Mouse (Mus musculus) heart, adult 2 months (tissue): ENCODE results near the gene Ddx41. TPM values are rescaled to one million over a fixed set of nuclear protein-coding genes. Genes with fewer than 3 reads are reported as not detected.

Experiments
- DNase-seq, 2 experiments: peaks; one replicate each; pipeline ENCODE4 v3.0.0; 2021
- H3K27ac ChIP-seq: fragments of 200-600 bp; 2 replicates; pipeline ENCODE4 v1.8.1; 2022
- H3K27me3 ChIP-seq: fragments of 200-500 bp; 2 replicates; pipeline ENCODE4 v1.6.1; 2012; ENCODE audit warnings: mild to moderate bottlenecking, low read length, inconsistent platforms, mixed read lengths; ENCODE audit not compliant: control insufficient read depth, insufficient read depth
- H3K36me3 ChIP-seq: fragments of 200-500 bp; 2 replicates; pipeline ENCODE4 v1.6.1; 2012; ENCODE audit warnings: low read length, inconsistent platforms; ENCODE audit not compliant: control insufficient read depth, insufficient read depth
- H3K4me1 ChIP-seq: fragments of 200-500 bp; 2 replicates; pipeline ENCODE4 v1.6.1; 2011; ENCODE audit warnings: low read length; ENCODE audit not compliant: control insufficient read depth, insufficient read depth
- H3K4me3 ChIP-seq: fragments of 200-600 bp; 2 replicates; pipeline ENCODE4 v1.8.1; 2022
- H3K79me2 ChIP-seq: fragments of 200-500 bp; replicated peaks from 2 replicates; pipeline ENCODE4 v1.6.1; 2012; ENCODE audit warnings: mild to moderate bottlenecking, inconsistent platforms, low read length, moderate library complexity, mixed read lengths; ENCODE audit not compliant: control insufficient read depth, insufficient read depth
- H3K9ac ChIP-seq: fragments of 200-500 bp; 2 replicates; pipeline ENCODE4 v1.6.1; 2012; ENCODE audit warnings: low read depth, mild to moderate bottlenecking, control low read depth, inconsistent platforms, low read length, mixed read lengths
- CTCF ChIP-seq: fragments of 200-600 bp; IDR thresholded peaks from 2 replicates; pipeline ENCODE4 v1.8.1; 2022; ENCODE audit warnings: antibody characterized with exemption, mild to moderate bottlenecking, moderate library complexity
- EP300 ChIP-seq: fragments of 200-500 bp; IDR thresholded peaks from 2 replicates; pipeline ENCODE4 v1.6.1; 2011; ENCODE audit warnings: low read depth, low read length, control low read depth; ENCODE audit not compliant: insufficient read depth
- POLR2A ChIP-seq: fragments of 200-500 bp; IDR thresholded peaks from 2 replicates; pipeline ENCODE4 v1.6.1; 2011; ENCODE audit warnings: mild to moderate bottlenecking, low read depth, low read length, control low read depth; ENCODE audit not compliant: insufficient read depth
- WGBS: fragments of 180-500 bp; shearing (Covaris S2); methylation state at CpG from one replicate; pipeline ENCODE4 v1.1.7; 2018; 5-methylcytosine and 5-hydroxymethylcytosine counted together
- intact Hi-C: fragments of 180-260 bp; cut with DNase I; formaldehyde crosslinking; loops from one replicate; pipeline ENCODE4 v1.15.1; 2025
- microRNA-seq, 2 experiments: library from miRNA; unstranded; fragments of <30 nt; microRNA quantifications; one replicate each; pipeline ENCODE4 v1.2.0; 2021
- polyA plus RNA-seq: library from polyadenylated mRNA; depleted of rRNA; stranded (reverse); fragments of >200 nt; gene quantifications from 2 replicates; pipeline ENCODE4 v1.2.3, GENCODE M21; 2012; rRNA removed
- total RNA-seq, 2 experiments: library from RNA; stranded (reverse); gene quantifications; 2 replicates each; pipeline ENCODE4 v1.2.3; 2021

Ddx41 gene
- total and polyA plus RNA-seq, 3 experiments: 13.0 to 21.1 (median 13.9) TPM

DNA sequence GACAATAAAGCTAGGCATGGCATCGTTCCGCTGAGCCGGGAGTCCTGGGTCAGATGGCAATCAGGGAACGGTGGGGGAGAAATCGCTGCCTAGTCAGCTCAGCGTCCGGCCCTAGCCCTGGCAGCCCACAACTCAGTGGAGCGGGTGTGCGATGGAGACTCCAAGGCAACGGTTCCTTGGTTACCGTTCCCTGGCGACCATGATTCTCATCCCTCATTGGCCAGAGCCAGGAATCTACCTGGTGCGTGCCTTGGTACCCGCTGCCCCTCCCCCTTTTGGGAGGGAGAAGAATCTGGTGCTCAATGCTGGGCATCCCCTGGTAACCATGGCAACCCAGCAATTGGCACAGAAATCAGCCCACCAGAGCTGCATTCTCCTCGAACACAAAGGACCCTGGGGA lies 52.9 kb downstream of the Ddx41 start:
- TF ChIP-seq CTCF: no peak
- TF ChIP-seq POLR2A: no peak
- no peak for TF ChIP-seq EP300
- Histone ChIP-seq H3K4me1 (peaks cover 5% of the 10 kb centered on the region), H3K27me3 (no peaks in the 10 kb centered on the region)

DNA sequence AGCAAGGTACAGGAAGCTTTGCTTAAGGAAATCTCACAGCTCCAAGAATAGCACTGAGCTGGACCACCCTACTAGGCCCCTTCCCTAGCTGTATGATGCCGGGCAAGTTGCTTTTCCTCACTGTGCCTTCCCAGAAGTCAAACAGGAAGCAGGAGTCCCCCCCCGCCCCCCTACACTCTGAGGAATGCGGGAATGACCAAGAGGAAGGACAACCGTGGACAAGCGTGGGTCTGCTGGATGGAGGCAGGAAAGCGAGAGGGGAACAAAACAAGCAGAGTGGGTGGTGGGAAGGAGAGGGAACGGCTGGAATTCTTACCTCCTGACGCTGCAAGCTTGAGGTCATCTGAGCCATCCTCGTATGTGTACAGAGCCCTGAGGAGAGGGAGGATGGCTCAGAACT lies 53.4 kb downstream of the Ddx41 start:
- Histone ChIP-seq H3K27ac (peak overlapping the region; percentile 41), H3K4me3 (no peak overlapping the region)

More for the DNA sequence above, 52.9 kb downstream of the Ddx41 start:
- WGBS: 47% methylated on average over 15 of the region's 15 CpGs
- intact Hi-C loops: no loop called here
- H3K36me3 ChIP-seq: no peaks in the 10 kb centered on the region
- DNase-seq: peak in 1 of 2 experiments; percentile 30
- H3K9ac ChIP-seq: no peak overlapping the region
- H3K4me3 ChIP-seq: no peak overlapping the region
- H3K27ac ChIP-seq: no peak overlapping the region
- H3K79me2 ChIP-seq: no peaks in the 10 kb centered on the region

DNA sequence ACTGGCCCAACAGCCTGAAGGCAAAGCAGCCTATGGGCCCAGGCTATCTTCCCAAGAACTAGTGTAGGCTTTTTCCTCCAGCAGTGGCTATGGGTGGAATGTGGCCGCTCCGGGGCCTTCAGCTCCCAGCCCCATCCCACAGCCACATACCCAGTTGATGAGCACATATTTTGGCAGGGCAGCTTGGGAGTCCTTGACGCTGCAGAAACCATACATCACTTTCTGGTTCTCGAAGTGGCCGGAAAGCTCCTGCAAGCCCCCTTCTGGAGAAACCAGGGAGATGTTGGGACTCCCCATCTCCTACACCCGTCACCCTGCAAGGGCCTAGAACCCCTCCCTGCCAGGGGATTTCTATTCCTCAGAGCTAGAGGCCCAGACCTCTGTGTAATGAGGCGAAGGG lies 53.9 kb downstream of the Ddx41 start:
- Histone ChIP-seq H3K36me3 (no peaks in the 10 kb centered on the region), H3K9ac (no peak overlapping the region), H3K4me1 (peaks cover 6% of the 10 kb centered on the region), H3K27ac (peak overlapping the region; percentile 41), H3K79me2 (no peaks in the 10 kb centered on the region), H3K4me3 (no peak overlapping the region), H3K27me3 (no peaks in the 10 kb centered on the region)
- 60% methylated on average over 7 of the region's 7 CpGs for WGBS
- intact Hi-C loops: no loop called here
- TF ChIP-seq CTCF (peak; percentile 24; the same call in 1 of the 2 replicates), POLR2A (no peak)
- peak in 1 of 2 experiments; percentile 34 for DNase-seq

More for the DNA sequence above, 53.4 kb downstream of the Ddx41 start:
- no peaks in the 10 kb centered on the region for H3K79me2 ChIP-seq
- peaks cover 6% of the 10 kb centered on the region for H3K4me1 ChIP-seq
- TF ChIP-seq POLR2A (no peak), CTCF (no peak), EP300 (no peak)
- no peaks in the 10 kb centered on the region for H3K27me3 ChIP-seq
- 31% methylated on average over 9 of the region's 9 CpGs for WGBS
- DNase-seq: no peak
- H3K36me3 ChIP-seq: no peaks in the 10 kb centered on the region
- intact Hi-C loops: no loop called here
- no peak overlapping the region for H3K9ac ChIP-seq

Small RNA genes lying within 50 kb of the gene (microRNA-seq; reads per million reads assigned to microRNA genes)
- 0.56 to 1.2 reads per million in 2 experiments for gene Mir6945

Other genes with a start within 250 kb of the Ddx41 start
- gene Prelid1, start 216.2 kb downstream of the Ddx41 start, total RNA-seq: 10 to 100 TPM; 37.4 to 40.8 TPM
- 67.4 and 70.1 TPM in 2 replicates for gene Prelid1, start 216.2 kb downstream of the Ddx41 start, polyA plus RNA-seq
- gene Rab24, start 214.7 kb downstream of the Ddx41 start, total RNA-seq: 10 to 100 TPM; 29.1 to 37.2 TPM
- gene Rab24, start 214.7 kb downstream of the Ddx41 start, polyA plus RNA-seq: 60.6 and 68.9 TPM in 2 replicates
- gene Mxd3, start 206.8 kb downstream of the Ddx41 start, total RNA-seq: not detected
- gene Mxd3, start 206.8 kb downstream of the Ddx41 start, polyA plus RNA-seq: 0.21 and 0.53 TPM in 2 replicates
- gene Lman2, start 173.9 kb downstream of the Ddx41 start, total RNA-seq: 10 to 100 TPM; 50.5 to 52.2 TPM
- gene Lman2, start 173.9 kb downstream of the Ddx41 start, polyA plus RNA-seq: 52.6 and 83.6 TPM in 2 replicates
- gene Rgs14, start 166.9 kb downstream of the Ddx41 start, total RNA-seq: under 1 TPM; 0.23 to 0.73 TPM
- gene Rgs14, start 166.9 kb downstream of the Ddx41 start, polyA plus RNA-seq: 0.97 and 1.9 TPM in 2 replicates
- not detected for gene Slc34a1, start 138.5 kb downstream of the Ddx41 start, total RNA-seq
- 0.16 and 0.18 TPM in 2 replicates for gene Slc34a1, start 138.5 kb downstream of the Ddx41 start, polyA plus RNA-seq
- not detected for gene Pfn3, start 121.4 kb downstream of the Ddx41 start, total RNA-seq
- not detected in 2 replicates for gene Pfn3, start 121.4 kb downstream of the Ddx41 start, polyA plus RNA-seq
- gene F12, start 109.9 kb downstream of the Ddx41 start, total RNA-seq: not detected
- 0.23 TPM in 1 of 2 replicates, not detected in the other for gene F12, start 109.9 kb downstream of the Ddx41 start, polyA plus RNA-seq
- 10 to 100 TPM; 17.1 to 19.5 TPM for gene Grk6, start 91.6 kb downstream of the Ddx41 start, total RNA-seq
- 22.5 and 29.0 TPM in 2 replicates for gene Grk6, start 91.6 kb downstream of the Ddx41 start, polyA plus RNA-seq
- gene Prr7, start 72.4 kb downstream of the Ddx41 start, total RNA-seq: under 1 TPM; 0.86 to 0.94 TPM
- gene Prr7, start 72.4 kb downstream of the Ddx41 start, polyA plus RNA-seq: 0.53 and 1.1 TPM in 2 replicates
- gene Dbn1, start 48.5 kb downstream of the Ddx41 start, total RNA-seq: 1 to 10 TPM; 4.8 to 9.3 TPM
- gene Dbn1, start 48.5 kb downstream of the Ddx41 start, polyA plus RNA-seq: 10.4 and 11.5 TPM in 2 replicates
- 10 to 100 TPM; 46.9 to 54.0 TPM for gene Pdlim7, start 23.0 kb downstream of the Ddx41 start, total RNA-seq
- 86.3 and 98.2 TPM in 2 replicates for gene Pdlim7, start 23.0 kb downstream of the Ddx41 start, polyA plus RNA-seq
- 1 to 10 TPM; 1.9 to 2.4 TPM for gene Dok3, start 7.4 kb downstream of the Ddx41 start, total RNA-seq
- 3.7 and 7.3 TPM in 2 replicates for gene Dok3, start 7.4 kb downstream of the Ddx41 start, polyA plus RNA-seq
- 10 to 100 TPM; 11.2 to 13.0 TPM for gene Fam193b, start 34.5 kb upstream of the Ddx41 start, total RNA-seq
- gene Fam193b, start 34.5 kb upstream of the Ddx41 start, polyA plus RNA-seq: 43.9 and 46.1 TPM in 2 replicates
- gene Tmed9, start 37.1 kb upstream of the Ddx41 start, total RNA-seq: 10 to 100 TPM; 85.5 to 95.7 TPM
- 64.5 and 91.4 TPM in 2 replicates for gene Tmed9, start 37.1 kb upstream of the Ddx41 start, polyA plus RNA-seq
- gene B4galt7, start 63.2 kb upstream of the Ddx41 start, total RNA-seq: 1 to 10 TPM; 8.8 to 9.8 TPM
- 11.4 and 13.2 TPM in 2 replicates for gene B4galt7, start 63.2 kb upstream of the Ddx41 start, polyA plus RNA-seq
- gene Caml, start 86.3 kb upstream of the Ddx41 start, total RNA-seq: 10 to 100 TPM; 10.4 to 10.9 TPM
- gene Caml, start 86.3 kb upstream of the Ddx41 start, polyA plus RNA-seq: 11.7 and 14.9 TPM in 2 replicates
- 10 to 100 TPM; 20.8 to 21.1 TPM for gene Ddx46, start 98.4 kb upstream of the Ddx41 start, total RNA-seq
- 7.9 and 14.8 TPM in 2 replicates for gene Ddx46, start 98.4 kb upstream of the Ddx41 start, polyA plus RNA-seq
- 10 to 100 TPM; 39.4 to 42.2 TPM for gene B230219D22Rik, start 156.5 kb upstream of the Ddx41 start, total RNA-seq
- gene B230219D22Rik, start 156.5 kb upstream of the Ddx41 start, polyA plus RNA-seq: 22.1 and 52.1 TPM in 2 replicates
- 10 to 100 TPM; 39.4 to 47.1 TPM for gene Txndc15, start 178.0 kb upstream of the Ddx41 start, total RNA-seq
- gene Txndc15, start 178.0 kb upstream of the Ddx41 start, polyA plus RNA-seq: 29.1 and 37.5 TPM in 2 replicates
- gene Pcbd2, start 190.7 kb upstream of the Ddx41 start, total RNA-seq: 10 to 100 TPM; 46.7 to 47.6 TPM
- gene Pcbd2, start 190.7 kb upstream of the Ddx41 start, polyA plus RNA-seq: 34.0 and 34.6 TPM in 2 replicates
- under 1 TPM in 1 of 2 experiments, not detected in 1; 0.23 TPM for gene Catsper3, start 247.9 kb upstream of the Ddx41 start, total RNA-seq
- 0.12 TPM in 1 of 2 replicates, not detected in the other for gene Catsper3, start 247.9 kb upstream of the Ddx41 start, polyA plus RNA-seq